Mouse (Mus musculus): ENCODE results near the gene Btn2a2.
A peak's percentile ranks its signal among the peaks of the same experiment; 100 is the strongest.

The Btn2a2 gene

GRCm38 (mm10) chr13:23445561-23446320, 42.9 kb downstream of the Btn2a2 start:
- DNase-seq: peak; percentile 95 to 96

- DNase-seq: no peak
Measured at GRCm38 (mm10) chr13:23445156-23445555, 43.5 kb downstream of the Btn2a2 start.

- DNase-seq: no peak
Measured at GRCm38 (mm10) chr13:23444451-23444850, 44.2 kb downstream of the Btn2a2 start.

GRCm38 (mm10) chr13:23439901-23440300, 48.8 kb downstream of the Btn2a2 start:
- no peak for DNase-seq

GRCm38 (mm10) chr13:23438521-23438920, 50.1 kb downstream of the Btn2a2 start:
- peak; percentile 84 to 89 for DNase-seq

- DNase-seq: peak; percentile 94
Measured at GRCm38 (mm10) chr13:23437908-23438307, 50.7 kb downstream of the Btn2a2 start.

- DNase-seq: peak; percentile 82 to 85
Measured at GRCm38 (mm10) chr13:23436861-23437822, 51.5 kb downstream of the Btn2a2 start.

- peak; percentile 73 to 78 for DNase-seq
Measured at GRCm38 (mm10) chr13:23436231-23436661, 52.4 kb downstream of the Btn2a2 start.

- DNase-seq: peak in 1 of 2 experiments; percentile 36
Measured at GRCm38 (mm10) chr13:23435676-23436075, 53.0 kb downstream of the Btn2a2 start.

- DNase-seq: no peak
Measured at GRCm38 (mm10) chr13:23435241-23435640, 53.4 kb downstream of the Btn2a2 start.

- no peak for DNase-seq
Measured at GRCm38 (mm10) chr13:23434426-23434825, 54.2 kb downstream of the Btn2a2 start.

GRCm38 (mm10) chr13:23433801-23434200, 54.9 kb downstream of the Btn2a2 start:
- DNase-seq: no peak

GRCm38 (mm10) chr13:23433206-23433605, 55.5 kb downstream of the Btn2a2 start:
- no peak for DNase-seq

- peak; percentile 97 for DNase-seq
Measured at GRCm38 (mm10) chr13:23432562-23433201, 56.0 kb downstream of the Btn2a2 start.

GRCm38 (mm10) chr13:23431351-23431771, 57.3 kb downstream of the Btn2a2 start:
- DNase-seq: peak; percentile 89 to 91

- peak; percentile 81 to 83 for DNase-seq
Measured at GRCm38 (mm10) chr13:23430734-23431133, 57.9 kb downstream of the Btn2a2 start.

- no peak for DNase-seq
Measured at GRCm38 (mm10) chr13:23429771-23430380, 58.8 kb downstream of the Btn2a2 start.

GRCm38 (mm10) chr13:23428166-23428993, 60.3 kb downstream of the Btn2a2 start:
- DNase-seq: no peak

Data from B cell, adult 2 months (primary cell).